Mouse (Mus musculus) brain, adult 2 months (tissue): ENCODE measurements around the gene Thop1.
A peak's percentile ranks its signal among the peaks of the same experiment; 100 is the strongest.
"Not testable (repeated sequence)": the region's sequence is repeated elsewhere in the genome, so short reads cannot be mapped to it uniquely, and the experiment has no call there.

Experiments used
- DNase-seq: peaks from one replicate; pipeline ENCODE4 v3.0.0; 2011; ENCODE audit warnings: low read depth, low spot score

The Thop1 gene

GRCm38 (mm10) chr10:81069836-81070235, at the start of gene Thop1:
Gene Thop1, plus strand, starts transcription at chr10:81070035.
- DNase-seq, result peak; percentile 100

DNA sequence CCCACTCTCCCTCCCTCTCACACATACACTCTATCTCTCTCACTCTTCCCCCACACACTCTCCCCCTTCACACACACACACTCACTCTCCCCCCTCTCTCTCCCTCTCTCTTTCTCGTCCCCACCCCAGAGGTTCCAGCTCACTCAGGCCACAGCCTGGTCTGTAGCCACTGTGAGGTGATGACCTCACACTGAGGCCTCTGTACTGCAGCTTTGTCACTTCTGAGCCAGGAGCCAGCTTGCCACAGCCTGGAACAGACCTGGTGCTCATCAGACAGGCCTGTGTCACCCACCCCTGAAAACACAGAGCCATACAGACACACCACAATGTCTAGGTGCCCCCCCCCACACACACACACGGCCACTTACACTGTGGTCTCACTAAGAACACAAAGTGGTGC, 49.6 kb upstream of the Thop1 start:
- peak; percentile 86 for DNase-seq

GRCm38 (mm10) chr10:81021547-81022110, 48.2 kb upstream of the Thop1 start:
- DNase-seq, result peak; percentile 86

GRCm38 (mm10) chr10:81022744-81023143, 47.1 kb upstream of the Thop1 start:
- peak; percentile 58 for DNase-seq

- DNase-seq, result no peak
These were observed 45.4 kb upstream of the Thop1 start for GRCm38 (mm10) chr10:81024346-81024937.

- DNase-seq, result peak; percentile 49
These were observed 44.7 kb upstream of the Thop1 start for GRCm38 (mm10) chr10:81025047-81025621.

- DNase-seq, result no peak
These were observed 44.1 kb upstream of the Thop1 start, which contains the start of gene Diras1 for GRCm38 (mm10) chr10:81025639-81026275. Gene Diras1, minus strand, starts transcription at chr10:81025662.

DNA sequence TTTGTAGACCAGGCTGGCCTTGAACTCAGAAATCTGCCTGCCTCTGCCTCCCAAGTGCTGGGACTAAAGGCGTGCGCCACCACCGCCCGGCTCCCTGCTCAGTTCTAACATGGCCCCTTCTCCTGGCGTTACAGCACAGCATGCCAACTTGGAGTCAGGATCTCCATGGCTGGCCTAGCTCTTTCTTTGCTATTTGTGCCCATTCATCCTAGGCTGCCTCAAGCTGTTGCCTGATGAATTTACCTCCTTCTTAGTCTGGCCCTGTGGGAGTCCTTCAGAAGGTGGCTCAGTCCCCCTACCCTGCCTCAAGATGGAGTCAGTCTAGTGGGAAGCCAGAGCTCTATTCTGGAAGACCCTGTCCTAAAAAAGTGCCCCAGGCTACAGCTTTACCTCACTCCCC, 43.0 kb upstream of the Thop1 start:
- no peak for DNase-seq

GRCm38 (mm10) chr10:81027331-81027730, 42.5 kb upstream of the Thop1 start:
- peak; percentile 96 for DNase-seq

DNA sequence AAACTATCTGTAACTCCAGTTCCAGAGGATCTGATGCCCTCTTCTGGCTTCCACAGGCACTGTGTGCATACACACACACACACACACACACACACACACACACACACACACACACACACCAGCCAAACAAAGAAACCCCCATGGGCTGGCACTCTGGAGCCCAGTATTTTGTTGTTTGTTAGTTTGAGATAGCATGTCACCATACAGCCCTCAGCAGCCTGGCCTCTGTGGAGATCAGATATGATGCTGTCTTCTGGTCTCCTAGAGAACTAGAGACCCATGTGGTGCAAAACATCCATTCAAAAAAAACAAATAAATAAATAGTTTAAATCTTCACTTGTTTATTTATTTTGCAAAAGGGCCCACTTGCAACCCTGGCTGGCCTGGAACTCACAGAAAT, 41.6 kb upstream of the Thop1 start:
- no peak for DNase-seq

GRCm38 (mm10) chr10:81029031-81029430, 40.8 kb upstream of the Thop1 start:
- no peak for DNase-seq

GRCm38 (mm10) chr10:81033586-81033985, 36.2 kb upstream of the Thop1 start:
- DNase-seq, result no peak

- DNase-seq, result no peak
These were observed 33.6 kb upstream of the Thop1 start for GRCm38 (mm10) chr10:81036251-81036650.

DNA sequence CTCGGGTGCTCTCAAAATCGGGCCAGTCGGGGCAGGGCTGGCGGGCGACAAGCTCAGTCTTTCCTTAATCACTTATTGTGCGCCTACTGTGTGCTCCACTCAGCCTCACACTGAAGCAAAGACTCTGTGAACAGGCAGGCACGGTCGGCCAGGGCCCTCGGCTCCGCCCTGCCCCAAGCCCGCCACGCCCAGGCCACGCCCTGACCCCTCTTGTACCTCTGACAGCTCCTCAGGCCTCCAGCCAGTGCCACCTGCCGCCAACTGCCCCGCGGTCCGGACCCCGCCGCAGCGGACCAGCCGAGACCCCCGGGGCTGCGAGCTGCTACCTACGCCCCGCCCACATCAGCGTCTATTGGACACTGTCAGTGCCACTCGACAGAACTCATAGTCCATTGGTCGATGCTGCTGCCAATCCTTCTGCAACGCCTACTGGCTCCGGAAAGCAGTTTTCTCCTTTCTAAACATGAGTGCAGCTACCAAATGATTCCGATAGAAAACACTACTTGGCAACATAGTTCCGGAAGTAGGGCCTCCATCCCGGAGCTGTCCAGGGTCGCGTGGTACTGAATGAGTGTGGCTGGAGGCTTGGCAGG, 32.8 kb upstream of the Thop1 start, which contains the start of gene Slc39a3:
TSS of gene Slc39a3 (minus strand) at position 439 of the 593 bp plus-strand sequence.
- DNase-seq, result peak; percentile 100

- peak; percentile 86 for DNase-seq
These were observed 28.2 kb upstream of the Thop1 start for GRCm38 (mm10) chr10:81041458-81042175.

DNA sequence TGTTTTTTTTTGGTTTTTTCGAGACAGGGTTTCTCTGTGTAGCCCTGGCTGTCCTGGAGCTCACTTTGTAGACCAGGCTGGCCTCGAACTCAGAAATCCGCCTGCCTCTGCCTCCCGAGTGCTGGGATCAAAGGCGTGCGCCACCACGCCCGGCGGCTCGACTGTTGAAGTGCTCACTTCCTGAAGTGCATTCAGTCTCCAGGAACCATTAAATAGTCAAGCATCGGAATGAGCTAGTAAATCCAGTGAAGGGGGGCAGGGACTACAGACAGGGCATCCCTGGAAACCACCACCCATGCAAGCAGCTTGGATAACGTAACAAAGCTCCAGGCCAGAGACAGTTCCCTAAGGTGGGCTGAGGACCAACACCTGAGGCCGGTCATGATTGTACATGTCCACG, 24.6 kb upstream of the Thop1 start:
- DNase-seq, result not testable (repeated sequence)

GRCm38 (mm10) chr10:81050645-81051044, 19.2 kb upstream of the Thop1 start:
- DNase-seq, result peak; percentile 29

DNA sequence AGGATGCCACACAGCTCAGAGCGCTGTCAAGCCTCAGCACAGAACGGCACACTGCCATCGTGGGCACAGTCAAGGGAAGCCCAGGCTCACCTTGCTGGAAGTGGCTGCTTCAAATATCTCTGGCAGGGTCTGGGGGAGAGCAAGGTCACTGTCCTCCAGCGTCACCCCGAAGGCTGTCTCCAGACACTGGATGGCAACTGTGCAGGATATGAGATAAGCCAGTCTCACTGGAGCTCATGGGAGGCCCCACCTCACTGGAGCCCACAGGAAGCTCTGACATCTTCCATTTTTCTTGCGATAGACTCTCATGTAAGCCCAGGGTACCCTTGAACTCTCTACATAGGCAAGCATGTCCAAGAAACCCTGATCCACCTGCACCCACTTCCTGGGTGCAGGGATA, 18.7 kb upstream of the Thop1 start:
- DNase-seq, result no peak

DNA sequence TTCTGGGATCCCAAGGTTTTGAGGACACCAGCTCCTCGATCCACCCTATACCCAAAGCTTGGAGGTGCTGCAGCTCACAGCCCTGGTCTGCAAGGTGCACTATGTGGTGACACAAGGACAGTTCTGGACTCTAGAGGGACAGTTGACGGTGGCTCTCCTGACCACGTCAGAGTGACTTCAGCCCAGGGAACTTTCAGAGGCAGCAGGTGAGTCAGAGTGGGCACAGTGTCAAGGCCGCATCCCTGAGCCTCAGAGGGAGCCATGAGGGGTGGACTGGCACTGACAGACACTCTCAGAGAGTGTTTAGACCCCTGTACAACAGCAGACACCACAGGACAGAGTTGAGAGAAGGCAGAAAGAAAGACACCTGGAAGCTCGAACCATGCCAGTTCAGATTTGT, 17.3 kb upstream of the Thop1 start:
- no peak for DNase-seq

DNA sequence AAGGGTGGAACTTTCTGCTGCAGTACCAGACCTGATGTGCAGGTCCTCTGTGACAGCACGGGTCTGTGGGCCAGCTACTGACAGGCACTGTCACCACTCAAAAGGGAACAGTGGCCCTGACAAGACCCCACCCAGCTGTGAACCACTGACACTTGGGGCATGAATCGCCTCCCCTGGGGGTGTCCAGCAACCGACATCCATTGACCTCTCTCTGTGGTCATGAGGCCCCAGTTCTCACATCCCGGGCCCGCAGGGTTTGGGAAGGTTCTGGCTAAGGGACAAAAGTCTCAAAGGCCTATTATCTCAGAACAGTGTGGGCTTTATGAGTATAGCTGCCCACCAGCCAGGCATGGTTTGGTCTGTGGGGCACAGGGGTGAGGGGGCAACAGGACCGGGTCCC, 14.7 kb upstream of the Thop1 start:
- DNase-seq, result peak; percentile 61

- DNase-seq, result not testable (repeated sequence)
These were observed 14.0 kb upstream of the Thop1 start for GRCm38 (mm10) chr10:81055802-81056340.
